Mouse (Mus musculus): ENCODE results near the gene Adipoq.

Adipoq gene

DNA sequence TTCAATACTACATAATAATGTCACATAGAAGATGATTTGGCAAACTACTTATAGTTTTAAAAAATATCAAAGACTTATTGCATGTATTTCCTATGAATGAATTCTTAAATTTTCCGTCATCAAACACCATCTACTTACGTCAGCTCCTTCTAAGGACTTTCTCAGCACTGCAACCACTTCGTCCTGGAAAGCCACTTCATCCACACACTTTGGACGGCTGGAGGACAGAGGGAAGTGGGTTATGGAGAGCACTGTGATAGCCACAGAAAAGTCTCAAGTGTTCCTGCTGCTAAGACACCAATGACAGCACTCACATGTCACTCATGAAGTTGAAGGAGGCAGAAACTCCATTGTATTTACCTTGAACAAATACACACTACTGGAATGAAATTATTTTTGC lies 21.9 kb upstream of the Adipoq start:
- Histone ChIP-seq H3K27me3 (ENCODE audit: insufficient read depth, low read length) (no peaks in the 10 kb centered on the region), H3K4me3 (replicated peaks; ENCODE audit: low read length) (no peak overlapping the region), H3K36me3 (ENCODE audit: insufficient read depth, low read length) (peaks cover 64% of the 10 kb centered on the region), H3K9me3 (ENCODE audit: low read length) (no peaks in the 10 kb centered on the region), H3K4me1 (replicated peaks; ENCODE audit: low read depth, low read length) (peaks cover 21% of the 10 kb centered on the region)
- TF ChIP-seq CTCF (conservative IDR thresholded peaks at IDR 0.05; ENCODE audit: low read length) = no peak
- no peak for TF ChIP-seq NANOG (IDR thresholded peaks at IDR 0.05; ENCODE audit: borderline replicate concordance, low read length)
- TF ChIP-seq POU5F1 (IDR thresholded peaks at IDR 0.05; ENCODE audit: borderline replicate concordance, low read length) = no peak

GRCm38 (mm10) chr16:23127311-23127672 lies 19.0 kb upstream of the Adipoq start:
- peaks cover 41% of the 10 kb centered on the region for H3K36me3 ChIP-seq (ENCODE audit: insufficient read depth, low read length)
- no peaks in the 10 kb centered on the region for H3K27me3 ChIP-seq (ENCODE audit: insufficient read depth, low read length)
- no peaks in the 10 kb centered on the region for H3K9me3 ChIP-seq (ENCODE audit: low read length)

DNA sequence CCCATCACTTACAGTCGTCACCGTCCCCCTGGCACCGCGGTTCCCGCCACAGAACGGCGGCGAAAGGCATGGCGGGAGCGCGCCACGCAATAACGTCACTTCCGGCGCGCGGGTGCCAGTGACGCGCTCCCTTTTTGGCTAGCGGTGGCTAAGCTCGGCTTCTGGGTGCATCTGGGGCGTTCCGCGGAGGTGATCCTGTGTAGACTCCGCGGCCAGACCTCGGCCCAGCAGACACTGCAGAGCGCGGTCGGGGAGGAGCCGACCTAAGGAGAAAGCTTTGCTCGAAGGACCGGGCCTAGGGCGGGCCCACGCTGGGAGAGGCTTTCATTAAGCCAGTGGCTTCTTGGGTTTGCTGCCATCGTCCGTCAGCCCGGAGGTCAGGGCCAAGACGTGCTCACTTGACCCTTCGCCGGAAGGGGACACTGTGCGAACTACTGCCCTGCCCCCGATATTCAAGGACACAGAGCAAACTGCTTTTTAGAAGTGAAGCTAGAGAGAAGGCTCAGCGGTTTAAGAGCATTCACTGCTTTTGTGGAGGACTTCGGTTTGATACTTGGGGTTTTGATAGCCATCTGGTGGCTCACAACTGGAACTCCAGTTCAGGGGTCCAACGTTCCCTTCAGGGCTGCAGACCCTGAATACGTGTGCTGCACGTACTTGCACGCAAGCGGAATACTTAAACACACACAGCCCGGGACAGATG lies 18.5 kb upstream of the Adipoq start, which contains the start of gene Rfc4:
TSS of gene Rfc4 (minus strand) at position 65 of the 703 bp plus-strand sequence.
- Histone ChIP-seq H3K9me3 (ENCODE audit: low read length) (no peaks in the 10 kb centered on the region), H3K27me3 (ENCODE audit: insufficient read depth, low read length) (no peaks in the 10 kb centered on the region), H3K4me1 (replicated peaks; ENCODE audit: low read depth, low read length) (peaks cover 27% of the 10 kb centered on the region), H3K4me3 (replicated peaks; ENCODE audit: low read length) (peak within 1 kb of the TSS; percentile 95), H3K36me3 (ENCODE audit: insufficient read depth, low read length) (peaks cover 36% of the 10 kb centered on the region)
- TF ChIP-seq CTCF (conservative IDR thresholded peaks at IDR 0.05; ENCODE audit: low read length) (peak; percentile 40), NANOG (IDR thresholded peaks at IDR 0.05; ENCODE audit: borderline replicate concordance, low read length) (no peak), POU5F1 (IDR thresholded peaks at IDR 0.05; ENCODE audit: borderline replicate concordance, low read length) (no peak)

More at GRCm38 (mm10) chr16:23127311-23127672, 19.0 kb upstream of the Adipoq start:
- Histone ChIP-seq H3K4me1 (replicated peaks; ENCODE audit: low read depth, low read length) (peaks cover 27% of the 10 kb centered on the region), H3K4me3 (replicated peaks; ENCODE audit: low read length) (peak overlapping the region; percentile 95)
- TF ChIP-seq POU5F1 (IDR thresholded peaks at IDR 0.05; ENCODE audit: borderline replicate concordance, low read length) (no peak), CTCF (conservative IDR thresholded peaks at IDR 0.05; ENCODE audit: low read length) (no peak), NANOG (IDR thresholded peaks at IDR 0.05; ENCODE audit: borderline replicate concordance, low read length) (no peak)

DNA sequence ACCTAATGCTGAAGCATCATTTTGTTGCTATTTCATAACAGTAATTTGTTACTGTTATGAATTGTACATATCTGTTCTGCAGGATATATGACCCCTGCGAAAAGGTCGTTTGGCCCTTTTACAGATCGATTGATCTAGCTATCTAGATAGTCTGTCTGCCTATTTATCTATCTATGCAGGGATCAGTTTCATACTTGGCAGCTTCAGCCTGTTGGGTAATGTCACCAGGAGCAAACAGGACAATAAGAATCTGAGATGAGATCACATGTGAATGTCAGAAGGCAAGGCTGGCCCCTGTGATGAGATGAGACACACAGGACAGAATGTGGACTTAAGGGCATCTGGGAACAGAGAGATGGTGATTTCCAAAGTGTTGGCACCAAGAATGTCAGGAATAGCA lies 16.0 kb upstream of the Adipoq start:
- Histone ChIP-seq H3K36me3 (ENCODE audit: insufficient read depth, low read length) (peaks cover 15% of the 10 kb centered on the region), H3K4me1 (replicated peaks; ENCODE audit: low read depth, low read length) (peaks cover 27% of the 10 kb centered on the region), H3K4me3 (replicated peaks; ENCODE audit: low read length) (no peak overlapping the region), H3K9me3 (ENCODE audit: low read length) (no peaks in the 10 kb centered on the region), H3K27me3 (ENCODE audit: insufficient read depth, low read length) (no peaks in the 10 kb centered on the region)
- no peak for TF ChIP-seq POU5F1 (IDR thresholded peaks at IDR 0.05; ENCODE audit: borderline replicate concordance, low read length)
- TF ChIP-seq CTCF (conservative IDR thresholded peaks at IDR 0.05; ENCODE audit: low read length) = no peak
- TF ChIP-seq NANOG (IDR thresholded peaks at IDR 0.05; ENCODE audit: borderline replicate concordance, low read length) = no peak

- peaks cover 16% of the 10 kb centered on the region for H3K4me1 ChIP-seq (replicated peaks; ENCODE audit: low read depth, low read length)
- no peak for TF ChIP-seq CTCF (conservative IDR thresholded peaks at IDR 0.05; ENCODE audit: low read length)
- TF ChIP-seq POU5F1 (IDR thresholded peaks at IDR 0.05; ENCODE audit: borderline replicate concordance, low read length) = no peak
- TF ChIP-seq NANOG (IDR thresholded peaks at IDR 0.05; ENCODE audit: borderline replicate concordance, low read length) = no peak
- no peak overlapping the region for H3K4me3 ChIP-seq (replicated peaks; ENCODE audit: low read length)
- H3K27me3 ChIP-seq (ENCODE audit: insufficient read depth, low read length) = no peaks in the 10 kb centered on the region; the same call in 1 of the 2 replicates
- no peaks in the 10 kb centered on the region for H3K9me3 ChIP-seq (ENCODE audit: low read length)
- H3K36me3 ChIP-seq (ENCODE audit: insufficient read depth, low read length) = peaks cover 6% of the 10 kb centered on the region; the same call in 1 of the 2 replicates
Measured at GRCm38 (mm10) chr16:23132336-23132735, 14.0 kb upstream of the Adipoq start.

- H3K4me1 ChIP-seq (replicated peaks; ENCODE audit: low read depth, low read length) = no peaks in the 10 kb centered on the region
- no peak overlapping the region for H3K4me3 ChIP-seq (replicated peaks; ENCODE audit: low read length)
- no peak for TF ChIP-seq NANOG (IDR thresholded peaks at IDR 0.05; ENCODE audit: borderline replicate concordance, low read length)
- no peak for TF ChIP-seq POU5F1 (IDR thresholded peaks at IDR 0.05; ENCODE audit: borderline replicate concordance, low read length)
- peak; percentile 74 for TF ChIP-seq CTCF (conservative IDR thresholded peaks at IDR 0.05; ENCODE audit: low read length)
- H3K27me3 ChIP-seq (ENCODE audit: insufficient read depth, low read length) = no peaks in the 10 kb centered on the region; the same call in 1 of the 2 replicates
- H3K36me3 ChIP-seq (ENCODE audit: insufficient read depth, low read length) = peaks cover 3% of the 10 kb centered on the region; the same call in 1 of the 2 replicates
- H3K9me3 ChIP-seq (ENCODE audit: low read length) = no peaks in the 10 kb centered on the region
Measured at GRCm38 (mm10) chr16:23135421-23136149, 10.8 kb upstream of the Adipoq start.

DNA sequence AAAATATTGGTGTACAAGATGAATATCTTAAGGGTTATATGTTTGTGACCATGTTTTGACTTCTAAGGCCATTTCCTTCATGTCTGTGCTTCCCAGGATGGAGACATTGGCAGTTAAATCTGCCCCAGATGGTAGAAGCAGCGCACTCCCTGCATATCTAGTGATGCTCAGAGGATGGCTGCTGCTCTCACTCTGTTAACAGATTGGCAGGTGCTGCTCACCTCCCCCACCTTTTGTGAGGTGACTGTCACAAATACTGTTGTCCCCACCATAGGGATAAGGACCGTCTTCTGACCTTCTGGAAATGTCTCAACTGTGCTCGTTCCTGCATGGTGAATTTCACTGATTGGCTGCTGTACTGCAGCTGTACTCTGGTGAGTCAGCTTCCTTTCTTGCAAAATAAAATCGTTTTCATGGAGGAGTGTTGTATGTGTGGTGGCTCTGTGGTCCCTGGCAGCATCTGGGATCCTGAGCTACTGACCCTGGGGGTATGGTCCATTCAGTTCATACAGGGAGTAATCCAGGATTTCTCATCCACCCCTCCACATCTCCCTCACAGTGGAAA lies 9.8 kb upstream of the Adipoq start:
- no peak for TF ChIP-seq CTCF (conservative IDR thresholded peaks at IDR 0.05; ENCODE audit: low read length)
- no peak for TF ChIP-seq NANOG (IDR thresholded peaks at IDR 0.05; ENCODE audit: borderline replicate concordance, low read length)
- TF ChIP-seq POU5F1 (IDR thresholded peaks at IDR 0.05; ENCODE audit: borderline replicate concordance, low read length) = no peak
- Histone ChIP-seq H3K36me3 (ENCODE audit: insufficient read depth, low read length) (no peaks in the 10 kb centered on the region), H3K4me1 (replicated peaks; ENCODE audit: low read depth, low read length) (no peaks in the 10 kb centered on the region), H3K9me3 (ENCODE audit: low read length) (no peaks in the 10 kb centered on the region), H3K4me3 (replicated peaks; ENCODE audit: low read length) (no peak overlapping the region), H3K27me3 (ENCODE audit: insufficient read depth, low read length) (no peaks in the 10 kb centered on the region; the same call in 1 of the 2 replicates)

GRCm38 (mm10) chr16:23140911-23141310 lies 5.4 kb upstream of the Adipoq start:
- Histone ChIP-seq H3K4me3 (replicated peaks; ENCODE audit: low read length) (no peak overlapping the region), H3K27me3 (ENCODE audit: insufficient read depth, low read length) (no peaks in the 10 kb centered on the region; the same call in 1 of the 2 replicates)

More at GRCm38 (mm10) chr16:23140911-23141310, 5.4 kb upstream of the Adipoq start:
- Histone ChIP-seq H3K36me3 (ENCODE audit: insufficient read depth, low read length) (no peaks in the 10 kb centered on the region), H3K9me3 (ENCODE audit: low read length) (no peaks in the 10 kb centered on the region), H3K4me1 (replicated peaks; ENCODE audit: low read depth, low read length) (no peaks in the 10 kb centered on the region)
- TF ChIP-seq NANOG (IDR thresholded peaks at IDR 0.05; ENCODE audit: borderline replicate concordance, low read length) = no peak
- TF ChIP-seq CTCF (conservative IDR thresholded peaks at IDR 0.05; ENCODE audit: low read length) = no peak
- TF ChIP-seq POU5F1 (IDR thresholded peaks at IDR 0.05; ENCODE audit: borderline replicate concordance, low read length) = no peak
